Mouse (Mus musculus) retina, adult 2 months (tissue): ENCODE results near the gene Dclk3.

Experiments
- DNase-seq: peaks from one replicate; pipeline ENCODE4 v3.0.0-alpha.2; 2012; ENCODE audit warnings: low read depth, low spot score

Dclk3 gene

DNA sequence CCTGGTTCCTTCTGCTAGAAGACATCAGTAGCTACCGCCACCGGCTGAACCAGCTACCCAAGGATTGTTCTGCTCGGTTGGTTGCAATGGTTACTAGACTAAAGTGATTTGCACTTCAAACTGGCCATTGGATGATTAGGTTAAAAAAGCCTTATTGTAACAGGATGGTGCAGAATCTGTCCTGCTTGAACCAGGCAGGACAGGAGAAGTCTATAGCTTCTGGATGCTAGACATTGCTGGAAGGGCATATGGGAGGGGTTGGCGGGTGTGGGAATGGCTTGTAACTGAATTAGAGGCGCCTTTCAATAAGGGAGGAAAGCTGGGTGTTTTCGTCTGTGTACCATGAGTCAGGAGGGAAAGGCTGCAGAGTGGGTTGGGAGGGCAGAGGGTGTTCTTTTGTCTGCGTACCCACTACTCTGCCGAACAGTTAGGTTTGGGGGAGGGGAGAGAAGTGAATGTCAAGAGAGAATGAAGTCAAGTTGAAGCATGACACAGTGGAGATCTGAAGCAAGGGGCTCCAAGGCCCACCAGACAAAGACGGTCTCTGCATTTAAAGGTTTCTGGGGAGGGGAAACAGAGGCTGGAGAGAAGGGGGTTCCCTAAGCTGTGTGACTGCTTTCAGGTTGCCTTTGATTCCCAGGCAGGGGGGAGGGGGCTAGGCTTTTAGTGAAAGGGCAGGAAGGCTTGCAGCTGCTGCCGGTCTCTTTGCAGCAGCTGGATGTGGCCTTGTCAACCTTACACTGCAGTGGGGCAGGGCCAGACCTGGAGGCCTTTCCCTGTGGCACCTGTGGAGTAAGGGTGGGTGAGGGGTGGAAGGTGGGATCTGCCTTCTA lies 48.0 kb downstream of the Dclk3 start:
- DNase-seq, result no peak

DNA sequence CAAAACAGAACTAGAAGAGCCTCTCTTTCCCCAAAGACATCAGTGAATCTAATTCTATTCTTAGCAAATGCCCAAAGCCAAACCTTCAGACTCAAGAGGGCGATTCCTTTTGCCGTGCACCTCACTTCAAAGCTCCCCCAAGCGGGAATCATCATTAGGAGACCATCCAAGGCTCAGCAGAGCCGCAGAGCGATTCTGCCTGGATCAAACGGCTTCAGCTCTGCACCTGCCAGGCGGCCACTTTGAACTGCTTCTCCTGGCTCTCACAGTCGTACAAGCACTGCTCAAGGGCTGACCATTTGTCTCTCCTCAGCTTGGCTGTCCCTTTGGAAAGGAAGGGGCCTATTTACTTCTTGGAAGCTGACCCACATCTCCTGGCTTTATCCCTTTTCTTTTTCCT lies 51.7 kb downstream of the Dclk3 start:
- no peak for DNase-seq

DNA sequence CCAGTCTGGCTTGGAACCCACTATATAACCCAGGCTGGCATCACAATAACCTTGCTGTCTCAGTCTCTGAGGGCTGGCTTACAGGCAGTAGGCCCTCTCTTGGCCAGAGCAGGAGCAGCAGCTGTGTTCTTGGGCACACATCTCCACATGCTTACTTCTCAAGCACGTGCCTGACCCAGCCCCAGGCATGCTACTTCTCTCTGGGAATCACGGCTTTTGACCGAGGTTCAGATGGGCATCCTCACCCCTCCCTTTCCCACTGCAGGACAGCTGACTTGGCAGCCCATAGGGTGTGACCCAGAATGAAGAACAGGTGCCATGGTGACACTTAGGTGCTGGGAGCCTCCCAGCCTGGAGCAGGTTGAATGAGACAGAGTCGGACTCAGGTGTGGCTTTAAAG lies 52.4 kb downstream of the Dclk3 start:
- no peak for DNase-seq

DNA sequence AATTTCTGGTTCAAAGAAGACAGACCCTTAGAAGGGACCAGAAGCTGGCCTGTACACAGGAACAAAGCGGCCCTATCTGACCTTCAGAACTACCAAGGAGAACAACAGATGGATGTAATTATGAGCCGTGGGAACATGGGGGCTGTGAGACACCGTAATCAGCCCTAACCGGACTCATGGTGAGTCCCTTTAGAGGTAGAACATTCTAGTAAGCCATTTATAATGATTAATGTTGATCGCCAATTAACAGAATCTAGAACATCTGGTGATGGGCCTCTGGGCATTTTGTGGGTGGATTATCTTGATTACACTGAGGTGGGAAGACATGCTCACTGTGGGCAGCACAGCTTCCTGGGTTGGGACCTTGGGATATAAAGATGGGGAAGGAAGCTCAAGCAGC lies 54.6 kb downstream of the Dclk3 start:
- DNase-seq, result no peak

DNA sequence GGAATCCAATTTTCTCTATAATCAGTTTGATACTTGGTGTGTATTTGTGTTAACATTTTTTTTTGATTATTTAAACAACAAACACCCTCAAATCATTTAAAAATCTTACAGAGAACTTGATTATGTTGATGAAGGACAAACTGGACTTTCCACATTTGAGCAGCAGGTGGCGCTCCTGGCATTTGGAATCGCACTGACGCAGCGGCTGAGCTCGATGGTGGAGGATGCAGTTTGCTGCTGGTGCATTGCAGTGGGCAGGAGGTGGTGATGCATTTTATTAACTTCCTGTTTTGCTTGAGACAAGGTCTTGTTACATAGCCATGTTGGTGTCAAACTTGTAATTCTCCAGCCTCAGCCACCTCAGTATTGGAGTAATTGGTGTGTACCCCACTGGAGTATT lies 56.7 kb downstream of the Dclk3 start:
- peak; percentile 48 for DNase-seq

DNA sequence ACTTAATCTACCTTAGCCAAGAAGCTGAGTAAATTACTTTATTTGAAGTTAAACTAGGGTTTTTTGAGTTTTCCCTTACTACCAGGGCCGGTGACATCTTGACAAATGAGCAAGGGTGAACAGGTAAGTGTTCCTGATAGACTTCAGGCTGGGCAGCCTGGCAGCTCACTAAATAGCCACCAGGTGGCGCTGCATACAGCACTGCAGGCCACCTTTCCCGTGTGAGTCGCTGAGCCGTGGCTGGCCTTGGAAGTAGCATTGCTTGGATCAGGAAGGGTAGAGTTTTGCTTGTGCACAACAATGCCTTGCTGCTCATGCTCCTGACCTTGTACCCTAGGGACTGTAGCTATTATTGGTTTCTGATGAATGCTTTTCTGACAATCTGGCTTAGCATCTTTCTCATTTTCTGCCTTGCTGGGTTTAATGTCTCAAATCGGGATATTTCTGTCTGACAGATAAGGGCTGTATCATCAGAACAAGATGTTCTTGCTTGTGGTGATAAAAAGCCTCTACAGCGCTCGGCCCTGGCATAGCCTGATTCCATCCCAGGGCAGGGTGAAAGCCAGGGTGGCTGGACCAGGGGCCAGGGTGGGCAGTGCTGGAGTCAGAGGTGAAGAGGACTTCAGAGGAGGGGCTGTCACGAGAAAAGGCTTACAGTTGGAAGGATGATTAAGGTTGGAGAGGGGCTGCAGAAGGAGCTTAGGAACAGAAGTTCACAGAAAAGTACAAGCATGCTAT lies 58.4 kb downstream of the Dclk3 start:
- peak; percentile 36 for DNase-seq

DNA sequence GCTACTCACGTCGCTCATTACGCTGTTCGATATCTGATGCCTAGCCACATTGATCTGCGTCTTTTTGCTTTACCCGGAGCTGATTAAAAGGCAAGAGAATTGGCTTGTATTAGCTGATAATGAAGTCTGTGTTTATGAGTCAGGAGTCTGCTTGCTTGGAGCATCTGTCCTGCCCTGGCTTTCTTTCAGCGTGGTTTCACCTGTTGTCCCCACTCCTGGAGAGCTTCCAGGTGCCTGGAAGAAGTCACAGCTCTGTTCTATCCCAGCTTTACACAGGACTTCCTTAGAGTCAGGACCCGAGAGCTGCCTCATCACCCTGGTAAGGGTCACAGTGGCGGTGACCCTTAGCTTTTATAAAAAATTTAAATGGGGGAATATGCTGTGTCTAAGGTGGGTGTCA lies 61.3 kb downstream of the Dclk3 start:
- no peak for DNase-seq

DNA sequence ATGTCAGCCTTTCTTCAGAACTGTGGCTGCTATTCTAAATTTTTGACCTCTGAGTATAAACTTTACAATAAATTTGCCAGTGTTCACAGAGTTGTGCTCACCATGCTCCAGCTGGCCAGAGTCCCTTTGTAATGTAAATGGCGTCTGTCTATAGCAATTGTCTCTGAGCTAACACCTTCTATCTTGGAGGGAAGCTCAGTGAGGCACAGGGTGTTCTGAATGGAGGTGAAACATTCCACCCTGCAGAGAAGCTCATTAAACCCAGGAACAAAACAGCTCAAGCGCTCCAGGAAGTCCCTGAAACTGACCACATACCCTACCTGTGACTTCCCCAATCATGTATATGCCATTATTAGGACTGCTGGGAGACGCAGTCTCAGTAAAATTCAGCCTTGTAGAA lies 67.2 kb downstream of the Dclk3 start:
- no peak for DNase-seq

DNA sequence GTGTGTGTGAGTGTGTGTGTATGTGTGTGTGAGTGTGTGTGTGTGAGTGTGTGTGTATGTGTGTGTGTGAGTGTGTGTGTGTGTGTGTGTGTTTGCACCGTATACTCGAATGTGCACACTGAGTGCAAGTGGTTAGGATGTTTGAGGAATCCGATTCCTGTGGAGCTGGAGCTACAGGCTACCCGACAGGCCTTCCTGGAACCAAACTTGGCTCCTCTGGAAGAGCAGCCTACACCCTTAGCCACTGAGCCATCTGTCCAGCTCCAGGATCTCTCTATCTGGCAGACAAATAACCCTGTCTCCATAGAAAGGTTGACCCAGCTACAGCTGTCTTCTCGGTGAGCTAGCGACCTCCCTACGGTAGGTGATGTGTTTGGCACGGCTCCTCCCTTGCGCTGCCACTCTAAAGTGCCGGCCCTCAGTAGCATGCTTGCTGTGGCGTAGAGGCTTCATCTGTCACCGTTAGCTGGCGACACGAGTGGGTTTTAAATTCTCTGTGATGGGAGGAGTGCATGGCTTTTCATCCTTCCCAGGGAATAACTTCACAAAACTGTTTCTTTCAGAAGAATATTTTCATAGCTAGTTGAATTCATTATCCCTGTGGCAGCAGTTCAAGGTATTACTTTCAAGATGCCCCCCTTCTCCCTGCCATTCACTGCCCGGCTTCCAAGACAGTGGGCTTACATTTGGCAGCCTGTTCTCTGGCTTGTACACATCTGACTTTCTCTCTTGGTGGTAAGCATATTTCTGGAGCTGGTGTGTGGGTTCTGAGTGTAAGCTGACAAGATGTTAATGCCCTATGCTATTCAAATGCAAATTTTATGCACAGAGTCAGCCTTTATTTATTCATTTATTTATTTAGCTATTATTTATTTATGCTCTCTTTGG lies 75.9 kb downstream of the Dclk3 start:
- DNase-seq, result no peak

DNA sequence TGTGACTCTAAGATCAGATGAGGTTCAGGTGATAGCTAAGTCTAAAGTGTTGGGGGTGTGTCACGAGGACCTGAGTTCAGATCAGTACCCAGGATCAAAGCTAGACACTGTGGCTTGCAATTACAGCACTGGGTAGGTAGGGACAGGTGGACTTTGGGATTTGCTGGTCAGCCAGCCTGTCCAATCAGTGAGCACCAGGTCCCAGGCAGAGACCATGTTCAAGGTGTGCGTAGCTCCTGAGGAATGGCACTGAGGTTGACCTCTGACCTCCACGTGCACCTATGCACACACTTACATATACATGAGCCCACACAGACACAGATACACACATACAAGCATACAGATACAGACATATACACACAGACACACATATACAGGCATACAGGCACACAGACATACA lies 76.7 kb downstream of the Dclk3 start:
- DNase-seq, result no peak

DNA sequence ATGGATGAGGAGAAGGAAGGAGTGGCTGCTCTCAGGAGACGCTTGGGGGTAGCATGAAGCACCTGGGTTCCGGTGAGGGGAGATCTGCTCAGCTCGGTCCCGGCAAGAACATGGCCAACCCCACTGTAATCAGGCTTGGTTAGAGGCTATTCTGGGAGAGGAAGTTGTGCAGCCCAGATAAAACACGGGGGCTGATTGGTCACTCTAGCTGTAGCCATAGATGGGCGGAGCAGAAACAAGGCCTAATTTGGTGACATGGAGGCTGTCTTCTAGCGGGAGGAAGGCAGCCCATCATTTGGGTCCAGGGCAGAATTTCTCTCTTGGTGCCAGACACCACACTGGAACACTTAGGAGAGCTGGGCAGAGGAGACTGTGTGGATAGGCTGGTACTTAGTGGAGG lies 83.3 kb downstream of the Dclk3 start:
- DNase-seq, result no peak

DNA sequence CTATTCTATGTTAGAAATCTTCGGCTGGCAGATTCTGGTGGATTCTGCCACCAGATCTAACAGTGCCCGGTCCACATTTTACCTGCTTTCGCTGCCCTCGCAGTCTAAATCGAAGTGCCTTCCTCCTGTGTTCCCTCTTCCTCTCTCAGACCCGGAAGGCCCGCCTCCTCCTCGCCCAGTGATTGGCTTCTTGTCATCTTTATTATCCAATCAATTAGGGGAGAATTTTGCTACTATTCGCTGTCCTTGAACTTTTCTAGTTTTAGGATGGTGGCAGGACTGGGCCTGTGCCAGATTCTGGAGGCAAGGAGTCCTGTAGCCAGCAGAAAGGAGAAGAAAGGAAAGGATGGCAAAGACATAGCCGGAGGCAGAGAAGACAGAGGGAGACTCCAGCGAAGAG lies 84.2 kb downstream of the Dclk3 start:
- DNase-seq, result no peak

DNA sequence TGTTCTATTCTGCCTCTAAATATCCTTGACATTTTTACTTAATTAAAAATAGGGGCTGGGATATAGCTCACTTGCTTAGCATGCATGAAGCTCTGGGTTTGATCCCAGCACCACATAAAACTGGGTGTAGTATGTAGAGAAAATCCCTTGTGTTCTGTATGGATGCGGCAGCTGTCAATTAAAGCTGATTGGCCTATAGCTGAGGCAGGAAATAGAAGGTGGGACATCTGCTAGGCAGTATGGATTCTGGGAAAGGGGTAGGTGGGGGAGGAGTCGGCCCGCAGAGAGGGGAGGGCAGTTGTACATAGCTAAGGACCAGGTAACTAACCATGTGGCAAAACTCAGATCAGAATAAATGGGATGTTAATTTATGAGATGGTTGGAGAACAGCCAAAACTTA lies 85.0 kb downstream of the Dclk3 start:
- no peak for DNase-seq

DNA sequence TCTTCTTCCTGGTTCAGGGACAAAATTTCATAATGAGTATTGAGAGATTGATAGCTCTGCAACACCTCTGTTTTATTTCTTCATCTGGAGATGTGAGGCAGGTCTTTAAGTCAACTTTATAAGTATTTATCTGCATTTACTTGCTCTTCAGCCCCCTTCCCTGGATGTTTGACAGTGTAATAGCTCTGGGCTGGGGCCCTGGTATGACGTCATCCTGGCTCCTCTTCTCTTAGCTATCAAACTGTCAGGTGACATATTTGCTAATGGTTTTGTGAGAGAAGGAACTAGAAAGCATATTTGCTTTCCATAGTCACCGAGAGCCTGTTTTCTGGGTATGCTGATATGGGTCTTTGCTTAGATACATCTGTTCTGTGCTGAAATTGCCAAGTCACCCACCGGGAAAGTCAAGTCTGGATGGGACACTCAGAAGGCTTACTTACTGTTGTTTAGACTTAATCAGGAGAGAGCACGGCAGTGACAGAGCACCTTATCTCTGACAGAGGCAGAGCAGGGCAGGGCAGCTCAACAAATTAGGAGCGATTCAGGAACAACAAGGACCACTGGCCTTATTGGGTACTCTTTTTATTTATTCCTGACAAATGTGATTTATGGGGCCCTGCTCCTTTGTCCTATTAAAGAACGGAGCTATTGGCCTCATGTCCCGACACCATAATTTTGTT lies 96.0 kb downstream of the Dclk3 start:
- no peak for DNase-seq

DNA sequence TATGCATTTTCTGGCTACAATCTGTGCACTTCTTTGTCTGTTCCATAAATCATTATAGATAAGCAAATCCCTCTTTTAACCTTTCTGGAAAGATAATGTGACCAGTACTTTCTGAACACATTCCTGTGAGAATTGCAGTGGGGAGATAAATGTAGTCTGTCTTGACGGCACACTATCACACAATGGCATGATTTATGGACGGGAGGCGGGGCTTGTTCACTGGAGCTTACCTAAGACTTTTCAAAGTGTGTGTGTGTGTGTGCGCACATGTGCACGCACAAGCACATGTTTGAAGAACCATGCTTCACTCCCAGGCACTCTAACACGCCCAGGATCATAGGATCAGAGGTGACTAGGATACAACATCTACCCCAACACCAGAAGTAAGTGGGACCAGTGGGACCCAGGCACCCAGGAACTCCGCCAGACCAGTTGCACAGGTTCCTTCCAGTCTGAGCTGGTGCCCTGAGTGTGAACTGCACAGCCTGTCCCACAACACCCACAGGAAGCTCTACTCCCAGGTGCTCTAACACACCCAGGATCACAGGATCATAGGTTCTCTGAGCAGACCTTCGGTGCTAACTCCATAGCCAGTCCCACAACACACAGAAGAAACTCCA lies 96.7 kb downstream of the Dclk3 start:
- DNase-seq, result no peak
